Mouse (Mus musculus) ES-E14 (cell line): Measurements from ENCODE around the gene Kif18a. TPM values are rescaled to one million over a fixed set of nuclear protein-coding genes. Genes with fewer than 3 reads are reported as not detected.

Source experiments
- DNase-seq: peaks from one replicate; pipeline ENCODE4 v3.0.0-alpha.2; 2013; ENCODE audit warnings: low read depth, low spot score
- H3K27ac ChIP-seq: 2 replicates; pipeline ENCODE4 v1.5.1; 2012; ENCODE audit warnings: low read depth, mild to moderate bottlenecking, low read length, moderate library complexity, mixed read lengths; ENCODE audit not compliant: poor library complexity, insufficient read depth, severe bottlenecking
- H3K36me3 ChIP-seq: 2 replicates; pipeline ENCODE4 v1.6.1; 2012; ENCODE audit warnings: mild to moderate bottlenecking, low read length, moderate library complexity, mixed read lengths; ENCODE audit not compliant: control insufficient read depth, poor library complexity, insufficient read depth, severe bottlenecking
- H3K4me1 ChIP-seq, 2 experiments: fragments of 150-350 bp in 1 of 2; sonication (generic) in 1 of 2; 2 replicates each; pipeline ENCODE4 v1.6.1; 2012; ENCODE audit warnings: low read length in 2 of 2, mild to moderate bottlenecking in 1 of 2, mixed read lengths in 1 of 2; ENCODE audit not compliant: control insufficient read depth in 2 of 2, insufficient read depth in 2 of 2, poor library complexity in 1 of 2
- H3K4me3 ChIP-seq, 2 experiments: fragments of 150-350 bp in 1 of 2; sonication (generic) in 1 of 2; 2 replicates each; pipeline ENCODE4 v1.5.1; 2012; ENCODE audit warnings: low read length in 2 of 2, low read depth in 1 of 2, mild to moderate bottlenecking in 1 of 2, mixed read lengths in 1 of 2; ENCODE audit not compliant: insufficient read depth in 1 of 2, poor library complexity in 1 of 2, severe bottlenecking in 1 of 2
- H3K9ac ChIP-seq: 2 replicates; pipeline ENCODE4 v1.6.1; 2012; ENCODE audit warnings: low read depth, mild to moderate bottlenecking, low read length, mixed read lengths; ENCODE audit not compliant: poor library complexity, insufficient read depth, severe bottlenecking
- H3K9me3 ChIP-seq: fragments of 150-350 bp; sonication (generic); 2 replicates; pipeline ENCODE4 v1.6.1; 2012; ENCODE audit warnings: low read depth, mild to moderate bottlenecking, low read length; ENCODE audit not compliant: control insufficient read depth, insufficient read depth
- CHD2 ChIP-seq: IDR thresholded peaks from 2 replicates; pipeline ENCODE4 v1.6.1; 2014; ENCODE audit warnings: mild to moderate bottlenecking, low read depth, low read length, inconsistent platforms
- HCFC1 ChIP-seq: IDR thresholded peaks from 2 replicates; pipeline ENCODE4 v1.6.1; 2012; ENCODE audit warnings: low read length, inconsistent platforms, borderline replicate concordance; ENCODE audit not compliant: insufficient read depth
- MAFK ChIP-seq: IDR thresholded peaks from 2 replicates; pipeline ENCODE4 v1.6.1; 2014; ENCODE audit warnings: mild to moderate bottlenecking, low read depth, low read length, inconsistent platforms; ENCODE audit not compliant: insufficient read depth
- ZC3H11A ChIP-seq: IDR thresholded peaks from 2 replicates; pipeline ENCODE4 v1.6.1; 2012; ENCODE audit warnings: low read depth, mild to moderate bottlenecking, inconsistent platforms, low read length, borderline replicate concordance
- ZNF384 ChIP-seq: IDR thresholded peaks from 2 replicates; pipeline ENCODE4 v1.6.1; 2012; ENCODE audit warnings: low read depth, low read length, inconsistent platforms
- in situ Hi-C, 2 experiments: fragments of 600-800 bp; cut with MboI; formaldehyde crosslinking; loops; one replicate each; pipeline ENCODE4 v1.15.1; 2025; ENCODE audit warnings: low sequenced_read_pairs in 2 of 2, inconsistent platforms in 1 of 2; ENCODE audit not compliant: unreplicated experiment in 2 of 2
- total RNA-seq: library from RNA; depleted of rRNA; stranded (reverse); fragments of 300-350 nt; gene quantifications from 2 replicates; pipeline ENCODE4 v1.2.3, GENCODE M21; 2012

Gene Kif18a
- total RNA-seq, 1 experiment = 26.9 TPM

GRCm38 (mm10) chr2:109281341-109281690 lies 778 bp downstream of the Kif18a start:
- peak overlapping the region; percentile 79 to 84 for H3K4me3 ChIP-seq
- H3K4me1 ChIP-seq = peaks cover 0 to 2% of the 10 kb centered on the region in 2 experiments; a peak in 1 of 4 replicates
- H3K27ac ChIP-seq = peak overlapping the region; percentile 90
- in situ Hi-C loops = no loop called here
- no peaks in the 10 kb centered on the region for H3K36me3 ChIP-seq
- TF ChIP-seq ZNF384 (0 out of 2 replicates have a peak, but pooled peaks have one; percentile 47), MAFK (no peak), CHD2 (no peak)
- H3K9ac ChIP-seq = peak overlapping the region; percentile 92
- DNase-seq = no peak
- no peaks in the 10 kb centered on the region for H3K9me3 ChIP-seq

DNA sequence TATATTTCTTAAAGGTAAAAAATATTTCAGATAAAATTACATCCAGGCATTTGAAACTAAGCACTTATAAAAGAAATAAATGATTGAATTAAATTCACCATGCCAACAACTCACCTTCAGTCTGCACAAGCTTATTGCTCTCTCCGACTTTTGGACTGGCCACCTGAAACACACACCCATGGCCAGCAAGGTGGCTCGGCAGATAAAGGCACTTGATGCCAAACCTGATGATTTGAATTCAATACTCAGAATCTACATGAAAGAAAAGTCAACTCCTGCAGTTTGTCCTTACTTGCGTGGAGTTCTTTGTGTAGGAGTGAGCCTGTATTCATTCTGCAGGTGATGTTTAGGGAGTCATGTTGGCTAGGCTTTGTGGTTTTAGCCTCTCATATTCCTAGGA lies 3.6 kb downstream of the Kif18a start:
- no peaks in the 10 kb centered on the region; the same call in 1 of the 2 replicates for H3K36me3 ChIP-seq

GRCm38 (mm10) chr2:109289327-109289726 lies 8.8 kb downstream of the Kif18a start:
- no peaks in the 10 kb centered on the region for H3K4me1 ChIP-seq
- no peak overlapping the region for H3K4me3 ChIP-seq
- no peak overlapping the region for H3K27ac ChIP-seq
- no peak overlapping the region for H3K9ac ChIP-seq
- H3K36me3 ChIP-seq = peaks cover 4% of the 10 kb centered on the region; the same call in 1 of the 2 replicates
- TF ChIP-seq ZNF384 = no peak
- no peak for TF ChIP-seq CHD2
- no peak for TF ChIP-seq MAFK
- TF ChIP-seq HCFC1 = no peak
- TF ChIP-seq ZC3H11A = no peak
- DNase-seq = no peak
- H3K9me3 ChIP-seq = no peaks in the 10 kb centered on the region
- in situ Hi-C loops = no loop called here

More for the DNA sequence above, 3.6 kb downstream of the Kif18a start:
- H3K4me3 ChIP-seq = no peak overlapping the region
- DNase-seq = no peak
- H3K4me1 ChIP-seq = peaks cover 0 to 2% of the 10 kb centered on the region in 2 experiments; a peak in 1 of 4 replicates
- TF ChIP-seq ZC3H11A (no peak), MAFK (no peak), CHD2 (no peak), HCFC1 (no peak), ZNF384 (no peak)
- in situ Hi-C loops = no loop called here
- no peak overlapping the region for H3K9ac ChIP-seq
- H3K27ac ChIP-seq = no peak overlapping the region
- no peaks in the 10 kb centered on the region for H3K9me3 ChIP-seq

DNA sequence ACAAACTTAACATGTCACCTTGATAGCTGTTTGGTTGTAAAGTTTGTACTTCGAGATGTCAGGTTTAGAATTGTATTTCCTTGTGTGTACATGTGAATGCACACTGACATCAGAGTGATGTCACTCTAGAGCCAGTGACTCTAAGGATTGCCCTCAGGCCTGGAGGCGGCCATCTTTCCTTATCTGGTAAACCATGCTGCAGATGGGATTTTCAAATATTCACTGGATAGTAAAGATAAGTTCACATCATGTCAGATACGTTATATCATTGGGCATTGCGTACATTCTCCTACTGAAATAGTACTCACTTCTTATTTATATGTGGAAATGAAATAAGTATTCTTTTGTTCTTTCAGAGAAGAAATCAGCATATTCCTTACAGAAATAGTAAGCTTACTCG lies 15.7 kb downstream of the Kif18a start:
- Histone ChIP-seq H3K36me3 (peaks cover 12% of the 10 kb centered on the region), H3K4me3 (no peak overlapping the region), H3K9ac (no peak overlapping the region), H3K9me3 (no peaks in the 10 kb centered on the region), H3K4me1 (no peaks in the 10 kb centered on the region), H3K27ac (no peak overlapping the region)
- in situ Hi-C loops = no loop called here
- DNase-seq = no peak
- TF ChIP-seq CHD2 (no peak), HCFC1 (no peak), MAFK (no peak), ZNF384 (no peak), ZC3H11A (no peak)

DNA sequence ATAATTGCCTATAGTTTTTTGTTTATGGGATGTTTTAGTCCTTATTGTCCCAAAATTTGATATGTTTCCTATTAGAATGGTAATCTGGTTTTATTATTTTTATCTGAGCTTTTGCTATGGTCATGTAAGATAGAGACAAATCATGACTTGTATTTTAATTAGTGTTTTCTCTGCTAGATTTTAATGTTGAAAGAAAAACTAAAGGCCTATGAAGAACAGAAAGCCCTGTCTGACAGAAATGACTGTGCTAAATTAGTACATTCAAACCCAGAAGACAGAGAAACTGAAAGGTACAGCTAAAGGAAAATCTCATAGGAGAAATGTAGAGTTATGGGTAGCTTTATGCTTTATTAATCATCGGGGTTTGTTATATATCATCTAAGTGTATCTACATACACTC lies 17.6 kb downstream of the Kif18a start:
- Histone ChIP-seq H3K36me3 (peaks cover 9% of the 10 kb centered on the region), H3K4me3 (no peak overlapping the region), H3K9ac (no peak overlapping the region), H3K27ac (no peak overlapping the region), H3K9me3 (no peaks in the 10 kb centered on the region), H3K4me1 (no peaks in the 10 kb centered on the region)
- no peak for DNase-seq
- in situ Hi-C loops = no loop called here
- no peak for TF ChIP-seq ZNF384
